Comparison of ENCODE assay signal across 12 mouse cellular contexts in the genomic region with DNA sequence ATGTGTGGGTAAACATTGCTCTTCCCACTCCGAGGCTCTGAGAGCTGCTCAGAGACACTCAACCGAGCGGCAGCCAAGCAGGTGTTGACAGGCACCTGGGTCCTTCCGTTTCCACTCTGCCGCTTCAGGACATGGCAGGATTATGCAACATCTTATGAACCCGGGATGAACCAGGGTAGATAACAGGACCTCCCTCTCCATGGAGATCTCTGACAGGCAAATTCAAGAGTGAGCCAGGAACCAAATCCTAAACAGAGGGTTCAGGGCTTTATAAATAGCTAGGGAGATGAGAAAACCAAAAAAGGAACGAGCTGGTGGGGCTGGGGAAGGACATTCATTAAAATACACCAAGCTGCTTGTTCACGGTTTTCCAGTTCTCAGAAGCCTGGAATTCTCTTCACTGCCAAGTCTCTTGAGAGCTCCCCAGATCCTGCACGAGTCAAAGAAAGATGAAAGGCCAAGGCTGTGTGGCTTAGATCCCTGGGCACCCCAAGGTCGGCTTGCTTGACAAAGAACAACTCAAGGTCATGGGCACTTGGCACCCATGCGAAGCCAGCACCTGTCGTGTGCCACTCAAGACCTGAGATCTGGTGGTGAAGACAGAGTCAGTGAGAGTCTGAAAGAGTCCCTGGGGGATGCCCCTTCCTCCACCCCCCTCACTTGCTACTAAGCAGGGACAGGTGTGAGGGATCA.
DNase-seq lines count a peak whose midpoint lies in the region; ATAC-seq and TF ChIP-seq lines count a peak whose summit lies in the region.
"Had no signal": no experiment of that assay in that cellular context is flagged by ENCODE, and none has a peak within 500 bp of the region (broad histone marks: within the 10 kb centered on the region; RNA-seq: fewer than 3 reads in every experiment).

No protein-coding gene starts in this region.

- no peak for TF ChIP-seq POLR2A in cortical plate, adult 2 months (IDR thresholded peaks at IDR 0.05; ENCODE audit: extremely low read depth, insufficient read depth, low read length)

- peak overlapping the region; percentile 9 for H3K27ac ChIP-seq in cortical plate, adult 2 months (ENCODE audit: insufficient read depth, low read length)
- no peak overlapping the region for H3K27ac ChIP-seq in midbrain, embryonic 13.5 days
- H3K27ac ChIP-seq: hindbrain, embryonic 14.5 days; liver, embryonic 14.5 days had no signal

- peak; percentile 51 for DNase-seq in cerebellum, adult 9-11 months
- DNase-seq in cerebellum, adult 11 months = no peak
- DNase-seq in left cerebral cortex, postnatal 14 days (ENCODE audit: low spot score in 2 of 2) = peak; percentile 49 to 75
- DNase-seq in left cerebral cortex, postnatal 4 days = no peak
- peak; percentile 35 for DNase-seq in right cerebral cortex, postnatal 14 days
- no peak for DNase-seq in liver
- DNase-seq: embryo, embryonic 11 days; kidney, postnatal 10 days had no signal

- H3K27me3 ChIP-seq in midbrain, embryonic 13.5 days = no peaks in the 10 kb centered on the region

- peaks cover 5% of the 10 kb centered on the region; the same call in 1 of the 2 replicates for H3K9me3 ChIP-seq in midbrain, embryonic 13.5 days

- H3K4me3 ChIP-seq in cortical plate, adult 2 months (ENCODE audit: insufficient read depth, low read length) = no peak overlapping the region
- H3K4me3 ChIP-seq in midbrain, embryonic 13.5 days (replicated peaks) = no peak overlapping the region

- WGBS in midbrain, embryonic 13.5 days = 82% methylated on average over 12 of the region's 12 CpGs

- H3K9ac ChIP-seq in midbrain, embryonic 13.5 days (replicated peaks) = no peak overlapping the region
- H3K9ac ChIP-seq: hindbrain, embryonic 14.5 days; liver, embryonic 14.5 days had no signal

- H3K4me2 ChIP-seq in midbrain, embryonic 13.5 days (replicated peaks) = no peak overlapping the region
- H3K4me2 ChIP-seq: hindbrain, embryonic 14.5 days had no signal

- no peak for ATAC-seq in midbrain, embryonic 13.5 days

- intact Hi-C loops in left cerebral cortex, postnatal 14 days (cut with DNase I) = no loop called here
- intact Hi-C loops in left cerebral cortex, postnatal 4 days (cut with DNase I) = loop anchor here (10.0 kb wide), 1 partner anchor 86 kb away; no protein-coding TSS in a partner anchor

- no peaks in the 10 kb centered on the region for H3K36me3 ChIP-seq in midbrain, embryonic 13.5 days

- peaks cover 33% of the 10 kb centered on the region for H3K4me1 ChIP-seq in cortical plate, adult 2 months (ENCODE audit: control insufficient read depth, insufficient read depth, low read length)
- H3K4me1 ChIP-seq in midbrain, embryonic 13.5 days (replicated peaks) = peaks cover 9% of the 10 kb centered on the region; the same call in 1 of the 2 replicates

- no peak for TF ChIP-seq CTCF in cortical plate, adult 2 months (IDR thresholded peaks at IDR 0.05; ENCODE audit: extremely low read depth, insufficient read depth, low read length)

Comparison
In these comparisons a context has a peak if more than half of its experiments do, and no peak if none do; other contexts are left out.
1. DNase-seq: peak in cerebellum, adult 9-11 months (single experiment), left cerebral cortex, postnatal 14 days (2 of 2) and right cerebral cortex, postnatal 14 days (single experiment); none in cerebellum, adult 11 months (single experiment), left cerebral cortex, postnatal 4 days (single experiment) and liver (single experiment).